Mouse (Mus musculus) testis, adult 2 months (tissue): ENCODE results near the gene Gm37240.

ENCODE experiments used
- CTCF ChIP-seq: fragments of 200-500 bp; IDR thresholded peaks from 2 replicates; pipeline ENCODE4 v1.5.1; 2012; ENCODE audit warnings: low read depth, mild to moderate bottlenecking, inconsistent platforms, low read length, moderate library complexity; ENCODE audit not compliant: control insufficient read depth, insufficient read depth, insufficient replicate concordance
- POLR2A ChIP-seq: fragments of 200-500 bp; IDR thresholded peaks from 2 replicates; pipeline ENCODE4 v1.6.1; 2012; ENCODE audit warnings: low read depth, mild to moderate bottlenecking, inconsistent platforms, low read length, moderate library complexity; ENCODE audit not compliant: control insufficient read depth

DNA sequence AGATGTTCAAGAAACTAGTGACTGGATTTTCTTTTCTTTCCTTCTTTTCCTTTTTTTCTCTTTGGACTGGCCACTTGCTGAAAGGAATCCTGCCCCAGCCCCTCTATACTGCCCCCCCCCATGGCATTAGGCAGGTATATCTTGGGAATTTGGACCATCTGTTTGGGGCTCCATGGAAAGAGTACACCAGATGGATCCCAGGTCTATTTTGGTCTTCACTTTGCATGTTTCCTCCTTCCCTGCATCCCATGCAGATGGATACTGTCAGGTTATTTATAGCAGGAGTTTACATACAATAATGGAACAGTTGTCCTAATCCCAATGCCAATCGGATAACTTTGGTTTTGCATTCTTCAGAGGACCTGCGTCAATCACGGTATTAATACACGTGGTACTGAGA is 845.2 kb downstream of the Gm37240 start:
- TF ChIP-seq POLR2A: no peak
- TF ChIP-seq CTCF: no peak
